12 mouse cellular contexts compared by ENCODE assay signal in genomic region chr7:64779501-64779900, GRCm38 (mm10).
A peak's percentile ranks its signal among the peaks of the same experiment; 100 is the strongest.
DNase-seq lines count a peak whose midpoint lies in the region.
"Had no signal": no experiment of that assay in that cellular context is flagged by ENCODE, and none has a peak within 500 bp of the region (broad histone marks: within the 10 kb centered on the region; RNA-seq: fewer than 3 reads in every experiment).

No protein-coding gene starts in this region.

- intact Hi-C loops in left cerebral cortex, postnatal 36 days (cut with DNase I) = loop anchor here (2.0 kb wide), 1 partner anchor 29 kb away; no protein-coding TSS in a partner anchor

- DNase-seq in adrenal gland, postnatal 36 days = peak; percentile 21 to 24
- no peak for DNase-seq in adrenal gland, postnatal 4 days (ENCODE audit: low spot score in 2 of 2)
- peak; percentile 90 for DNase-seq in brain, adult 2 months (ENCODE audit: low read depth, low spot score)
- DNase-seq in layer of hippocampus, adult 8-10 months (ENCODE audit: low spot score in 2 of 2) = peak; percentile 71 to 74
- DNase-seq in left cerebral cortex, postnatal 36 days (ENCODE audit: low spot score in 2 of 2) = peak; percentile 77 to 79
- no peak for DNase-seq in lung, postnatal 4 days
- DNase-seq in spleen, postnatal 10 days (ENCODE audit: low spot score in 2 of 2) = no peak
- DNase-seq in urinary bladder, postnatal 25 days (ENCODE audit: low spot score) = no peak
- DNase-seq: gastrocnemius, postnatal 36 days; heart, postnatal 4 days; kidney, adult 8-10 months; lung, adult 2 months had no signal

Comparison
In these comparisons a context has a peak if more than half of its experiments do, and no peak if none do; other contexts are left out.
1. DNase-seq: peak in adrenal gland, postnatal 36 days (2 of 2), brain, adult 2 months (single experiment), layer of hippocampus, adult 8-10 months (2 of 2) and left cerebral cortex, postnatal 36 days (2 of 2); none in adrenal gland, postnatal 4 days (0 of 2), lung, postnatal 4 days (0 of 2), spleen, postnatal 10 days (0 of 2) and urinary bladder, postnatal 25 days (single experiment).